ENCODE assay signal across 18 mouse cellular contexts in genomic region chr7:46469542-46469941, GRCm38 (mm10).
A peak's percentile ranks its signal among the peaks of the same experiment; 100 is the strongest.
DNase-seq lines count a peak whose midpoint lies in the region; ATAC-seq and TF ChIP-seq lines count a peak whose summit lies in the region.
"Had no signal": no experiment of that assay in that cellular context is flagged by ENCODE, and none has a peak within 500 bp of the region (broad histone marks: within the 10 kb centered on the region; RNA-seq: fewer than 3 reads in every experiment).

No protein-coding gene starts in this region.

- TF ChIP-seq CTCF in intestine, postnatal 0 days (IDR thresholded peaks at IDR 0.05; ENCODE audit: low read depth), result no peak
- TF ChIP-seq CTCF in gastrocnemius, adult 2 months (IDR thresholded peaks at IDR 0.05), result no peak

- H3K4me1 ChIP-seq in intestine, embryonic 14.5 days (replicated peaks; ENCODE audit: control insufficient read depth, insufficient read depth, low read length), result peaks cover 7% of the 10 kb centered on the region; the same call in 1 of the 2 replicates
- 0 out of 2 replicates have a peak, but pooled peaks cover 5% of the 10 kb centered on the region for H3K4me1 ChIP-seq in intestine, embryonic 15.5 days (replicated peaks)
- H3K4me1 ChIP-seq in intestine, postnatal 0 days (replicated peaks; ENCODE audit: control insufficient read depth, insufficient read depth, low read length), result 0 out of 2 replicates have a peak, but pooled peaks cover 1% of the 10 kb centered on the region
- H3K4me1 ChIP-seq: embryonic facial prominence, embryonic 12.5 days; forebrain, embryonic 15.5 days had no signal

- no peak overlapping the region for H3K9ac ChIP-seq in intestine, embryonic 14.5 days (ENCODE audit: low read length)
- no peak overlapping the region for H3K9ac ChIP-seq in intestine, embryonic 15.5 days
- H3K9ac ChIP-seq in intestine, postnatal 0 days (ENCODE audit: low read depth, low read length), result no peak overlapping the region
- H3K9ac ChIP-seq: embryonic facial prominence, embryonic 12.5 days; forebrain, embryonic 13.5 days; forebrain, embryonic 15.5 days had no signal

- peak; percentile 56; the same call in 1 of the 2 replicates for ATAC-seq in intestine, embryonic 14.5 days (replicated peaks; ENCODE audit: low FRiP score, low TSS enrichment, low read depth)
- ATAC-seq in intestine, embryonic 15.5 days, result peak; percentile 91
- ATAC-seq in intestine, postnatal 0 days, result peak; percentile 72
- ATAC-seq: forebrain, embryonic 13.5 days; forebrain, embryonic 15.5 days had no signal

- no peaks in the 10 kb centered on the region for H3K9me3 ChIP-seq in intestine, embryonic 14.5 days (ENCODE audit: control insufficient read depth, low read length)
- no peaks in the 10 kb centered on the region for H3K9me3 ChIP-seq in intestine, embryonic 15.5 days
- H3K9me3 ChIP-seq in intestine, postnatal 0 days (ENCODE audit: control insufficient read depth), result no peaks in the 10 kb centered on the region
- H3K9me3 ChIP-seq: embryonic facial prominence, embryonic 10.5 days; embryonic facial prominence, embryonic 12.5 days; forebrain, embryonic 13.5 days; forebrain, embryonic 15.5 days had no signal

- H3K4me3 ChIP-seq in intestine, embryonic 14.5 days (ENCODE audit: low read depth, low read length), result no peak overlapping the region
- no peak overlapping the region for H3K4me3 ChIP-seq in intestine, embryonic 15.5 days (replicated peaks)
- H3K4me3 ChIP-seq in intestine, postnatal 0 days (ENCODE audit: low read depth, low read length), result no peak overlapping the region
- no peak overlapping the region for H3K4me3 ChIP-seq in gastrocnemius, adult 2 months
- H3K4me3 ChIP-seq: embryonic facial prominence, embryonic 10.5 days; embryonic facial prominence, embryonic 12.5 days; forebrain, embryonic 13.5 days; forebrain, embryonic 15.5 days had no signal

- H3K27me3 ChIP-seq in intestine, embryonic 14.5 days (replicated peaks; ENCODE audit: control insufficient read depth, insufficient read depth, low read length), result no peaks in the 10 kb centered on the region
- H3K27me3 ChIP-seq in intestine, embryonic 15.5 days (replicated peaks), result no peaks in the 10 kb centered on the region
- H3K27me3 ChIP-seq in intestine, postnatal 0 days (replicated peaks; ENCODE audit: control insufficient read depth, insufficient read depth, low read length), result no peaks in the 10 kb centered on the region
- H3K27me3 ChIP-seq: embryonic facial prominence, embryonic 12.5 days; forebrain, embryonic 13.5 days; forebrain, embryonic 15.5 days had no signal

- intact Hi-C loops in gastrocnemius, adult 2 months (cut with DNase I), result no loop called here

- 70% methylated on average over 3 of the region's 3 CpGs for WGBS in intestine, embryonic 14.5 days
- 64% methylated on average over 3 of the region's 3 CpGs for WGBS in intestine, embryonic 15.5 days
- 47% methylated on average over 3 of the region's 3 CpGs for WGBS in intestine, postnatal 0 days

- no peaks in the 10 kb centered on the region for H3K36me3 ChIP-seq in intestine, embryonic 14.5 days (ENCODE audit: control insufficient read depth, insufficient read depth, low read length)
- H3K36me3 ChIP-seq in intestine, embryonic 15.5 days, result no peaks in the 10 kb centered on the region
- H3K36me3 ChIP-seq in intestine, postnatal 0 days (ENCODE audit: control insufficient read depth, insufficient read depth), result no peaks in the 10 kb centered on the region
- H3K36me3 ChIP-seq: embryonic facial prominence, embryonic 10.5 days; embryonic facial prominence, embryonic 12.5 days; forebrain, embryonic 15.5 days had no signal

- no peak overlapping the region for H3K4me2 ChIP-seq in intestine, embryonic 14.5 days (ENCODE audit: low read length)
- H3K4me2 ChIP-seq in intestine, embryonic 15.5 days (replicated peaks), result no peak overlapping the region
- no peak overlapping the region for H3K4me2 ChIP-seq in intestine, postnatal 0 days (replicated peaks; ENCODE audit: low read depth)
- H3K4me2 ChIP-seq: embryonic facial prominence, embryonic 12.5 days; forebrain, embryonic 13.5 days; forebrain, embryonic 15.5 days had no signal

- DNase-seq in intestine, embryonic 14.5 days (ENCODE audit: low spot score), result no peak
- DNase-seq in ovary, postnatal 10 days (ENCODE audit: low spot score), result no peak
- no peak for DNase-seq in thymus, postnatal 4 days
- DNase-seq in gastrocnemius, adult 2 months, result no peak
- DNase-seq: adrenal gland, adult 2 months; adrenal gland, postnatal 10 days; adrenal gland, postnatal 25 days; cerebellum, adult 11-12 months; cerebellum, adult 2 months; cerebellum, adult 9-10 months; cerebellum, postnatal 10 days; cerebellum, postnatal 25 days had no signal

- no peak overlapping the region for H3K27ac ChIP-seq in intestine, embryonic 14.5 days (ENCODE audit: low read depth)
- H3K27ac ChIP-seq in intestine, embryonic 15.5 days, result no peak overlapping the region
- H3K27ac ChIP-seq in intestine, postnatal 0 days (ENCODE audit: low read depth, low read length), result no peak overlapping the region
- H3K27ac ChIP-seq in gastrocnemius, adult 2 months, result no peak overlapping the region
- H3K27ac ChIP-seq: embryonic facial prominence, embryonic 10.5 days; embryonic facial prominence, embryonic 12.5 days; forebrain, embryonic 13.5 days; forebrain, embryonic 15.5 days had no signal
